Mouse (Mus musculus) intestine, postnatal 0 days (tissue): ENCODE data around the gene Pla2g4a. TPM values are rescaled to one million over a fixed set of nuclear protein-coding genes. Genes with fewer than 3 reads are reported as not detected.

ENCODE experiments used
- ATAC-seq: fragments of 200-750 bp; cut with Nextera tagmentation; 2 replicates; pipeline ENCODE4 v1.8.0; 2017; ENCODE audit warnings: mild to moderate bottlenecking, moderate TSS enrichment, moderate library complexity
- H3K27ac ChIP-seq: fragments of 300-500 bp; sonication (generic); 2 replicates; pipeline ENCODE4 v1.5.1; 2014; ENCODE audit warnings: mild to moderate bottlenecking, low read depth, low read length, moderate library complexity
- H3K27me3 ChIP-seq: fragments of 300-500 bp; sonication (generic); replicated peaks from 2 replicates; pipeline ENCODE4 v1.6.1; 2014; ENCODE audit warnings: low read length, mixed read lengths; ENCODE audit not compliant: control insufficient read depth, insufficient read depth
- H3K36me3 ChIP-seq: fragments of 300-500 bp; sonication (generic); 2 replicates; pipeline ENCODE4 v1.6.1; 2014; ENCODE audit warnings: mild to moderate bottlenecking, moderate library complexity; ENCODE audit not compliant: control insufficient read depth, insufficient read depth
- H3K4me1 ChIP-seq: fragments of 300-500 bp; sonication (generic); replicated peaks from 2 replicates; pipeline ENCODE4 v1.6.1; 2014; ENCODE audit warnings: antibody characterized with exemption, low read length, mixed read lengths; ENCODE audit not compliant: control insufficient read depth, insufficient read depth
- H3K4me2 ChIP-seq: fragments of 300-500 bp; sonication (generic); replicated peaks from 2 replicates; pipeline ENCODE4 v1.6.1; 2014; ENCODE audit warnings: low read depth, mild to moderate bottlenecking, moderate library complexity
- H3K4me3 ChIP-seq: fragments of 300-500 bp; sonication (generic); 2 replicates; pipeline ENCODE4 v1.5.1; 2014; ENCODE audit warnings: low read depth, low read length
- H3K9ac ChIP-seq: fragments of 300-500 bp; sonication (generic); 2 replicates; pipeline ENCODE4 v1.6.1; 2014; ENCODE audit warnings: mild to moderate bottlenecking, low read depth, low read length
- H3K9me3 ChIP-seq: fragments of 300-500 bp; sonication (generic); 2 replicates; pipeline ENCODE4 v1.6.1; 2016; ENCODE audit warnings: mixed run types; ENCODE audit not compliant: control insufficient read depth
- CTCF ChIP-seq: sonication (generic); IDR thresholded peaks from 2 replicates; pipeline ENCODE4 v1.5.1; 2016; ENCODE audit warnings: low read depth, mild to moderate bottlenecking, control low read depth, antibody characterized with exemption, moderate library complexity
- WGBS: fragments of 180-500 bp; shearing (Covaris S2); extraction: QIAGEN DNeasy Blood & Tissue Kit; methylation state at CpG from one replicate; pipeline ENCODE4 v1.1.7; 2014; 5-methylcytosine and 5-hydroxymethylcytosine counted together
- polyA plus RNA-seq: library from polyadenylated mRNA; unstranded; fragments of >200 nt; fragmentation: Nextera tagmentation; extraction: Ambion mirVana; gene quantifications from 2 replicates; pipeline ENCODE4 v1.2.1, GENCODE M21; 2015

Gene Pla2g4a
- polyA plus RNA-seq, 1 experiment from 2014 or later: 20.1 TPM

GRCm38 (mm10) chr1:149950656-149951055, 10.4 kb downstream of the Pla2g4a start:
- Histone ChIP-seq H3K27ac (no peak overlapping the region), H3K27me3 (no peaks in the 10 kb centered on the region), H3K4me2 (no peak overlapping the region), H3K36me3 (no peaks in the 10 kb centered on the region), H3K9ac (no peak overlapping the region), H3K4me1 (no peaks in the 10 kb centered on the region), H3K9me3 (no peaks in the 10 kb centered on the region), H3K4me3 (no peak overlapping the region)
- no peak for TF ChIP-seq CTCF
- ATAC-seq: no peak
- 74% methylated on average over 3 of the region's 3 CpGs for WGBS

GRCm38 (mm10) chr1:149950254-149950653, 10.8 kb downstream of the Pla2g4a start:
- no peak for TF ChIP-seq CTCF
- Histone ChIP-seq H3K27ac (no peak overlapping the region), H3K9me3 (no peaks in the 10 kb centered on the region), H3K4me2 (no peak overlapping the region), H3K4me3 (no peak overlapping the region), H3K27me3 (no peaks in the 10 kb centered on the region), H3K36me3 (no peaks in the 10 kb centered on the region), H3K9ac (no peak overlapping the region), H3K4me1 (no peaks in the 10 kb centered on the region)
- 67% methylated on average over 1 of the region's 1 CpGs for WGBS
- no peak for ATAC-seq

GRCm38 (mm10) chr1:149949334-149949733, 11.8 kb downstream of the Pla2g4a start:
- TF ChIP-seq CTCF: no peak

GRCm38 (mm10) chr1:149948066-149948825, 12.8 kb downstream of the Pla2g4a start:
- Histone ChIP-seq H3K36me3 (no peaks in the 10 kb centered on the region), H3K4me2 (no peak overlapping the region), H3K27ac (no peak overlapping the region), H3K9me3 (no peaks in the 10 kb centered on the region), H3K27me3 (no peaks in the 10 kb centered on the region), H3K9ac (no peak overlapping the region), H3K4me1 (no peaks in the 10 kb centered on the region), H3K4me3 (no peak overlapping the region)
- no peak for TF ChIP-seq CTCF
- ATAC-seq: no peak
- 83% methylated on average over 8 of the region's 8 CpGs for WGBS

More at GRCm38 (mm10) chr1:149949334-149949733, 11.8 kb downstream of the Pla2g4a start:
- H3K4me2 ChIP-seq: no peak overlapping the region
- WGBS: 92% methylated on average over 1 of the region's 1 CpGs
- H3K36me3 ChIP-seq: no peaks in the 10 kb centered on the region
- no peaks in the 10 kb centered on the region for H3K27me3 ChIP-seq
- no peaks in the 10 kb centered on the region for H3K4me1 ChIP-seq
- no peaks in the 10 kb centered on the region for H3K9me3 ChIP-seq
- no peak overlapping the region for H3K9ac ChIP-seq
- no peak overlapping the region for H3K4me3 ChIP-seq
- no peak for ATAC-seq
- no peak overlapping the region for H3K27ac ChIP-seq

- Histone ChIP-seq H3K4me3 (no peak overlapping the region), H3K27me3 (no peaks in the 10 kb centered on the region), H3K27ac (no peak overlapping the region), H3K36me3 (no peaks in the 10 kb centered on the region), H3K4me2 (no peak overlapping the region), H3K4me1 (no peaks in the 10 kb centered on the region), H3K9me3 (no peaks in the 10 kb centered on the region), H3K9ac (no peak overlapping the region)
- 73% methylated on average over 5 of the region's 5 CpGs for WGBS
- no peak for TF ChIP-seq CTCF
- no peak for ATAC-seq
Observed at GRCm38 (mm10) chr1:149946993-149947392, 14.1 kb downstream of the Pla2g4a start.

- no peaks in the 10 kb centered on the region for H3K27me3 ChIP-seq
- no peaks in the 10 kb centered on the region for H3K4me1 ChIP-seq
- WGBS: 72% methylated on average over 3 of the region's 3 CpGs
- H3K9me3 ChIP-seq: no peaks in the 10 kb centered on the region
- H3K9ac ChIP-seq: no peak overlapping the region
- H3K4me3 ChIP-seq: no peak overlapping the region
- H3K27ac ChIP-seq: no peak overlapping the region
- no peak overlapping the region for H3K4me2 ChIP-seq
- H3K36me3 ChIP-seq: no peaks in the 10 kb centered on the region
- no peak for ATAC-seq
- TF ChIP-seq CTCF: no peak
Observed at GRCm38 (mm10) chr1:149946432-149946831, 14.7 kb downstream of the Pla2g4a start.

- ATAC-seq: no peak
- H3K36me3 ChIP-seq: no peaks in the 10 kb centered on the region
- H3K4me2 ChIP-seq: no peak overlapping the region
- WGBS: 65% methylated on average over 2 of the region's 2 CpGs
- no peaks in the 10 kb centered on the region for H3K27me3 ChIP-seq
- no peak overlapping the region for H3K9ac ChIP-seq
- no peaks in the 10 kb centered on the region for H3K4me1 ChIP-seq
- no peak overlapping the region for H3K4me3 ChIP-seq
- TF ChIP-seq CTCF: no peak
- no peaks in the 10 kb centered on the region for H3K9me3 ChIP-seq
- H3K27ac ChIP-seq: no peak overlapping the region
Observed at GRCm38 (mm10) chr1:149943611-149944010, 17.5 kb downstream of the Pla2g4a start.
